Mouse (Mus musculus): ENCODE measurements around the gene Fermt3. TPM values are rescaled to one million over a fixed set of nuclear protein-coding genes. Genes with fewer than 3 reads are reported as not detected.
"Not testable (repeated sequence)": the region's sequence is repeated elsewhere in the genome, so short reads cannot be mapped to it uniquely, and the experiment has no call there.

Fermt3 gene
- polyA plus RNA-seq, 1 experiment from 2014 or later, result 8.2 TPM

GRCm38 (mm10) chr19:6995255-6995991, 23.8 kb downstream of the Fermt3 start:
- Histone ChIP-seq H3K4me3 (peak overlapping the region; percentile 64), H3K9ac (replicated peaks) (peak overlapping the region; percentile 78), H3K9me3 (no peaks in the 10 kb centered on the region), H3K4me1 (peaks cover 37% of the 10 kb centered on the region), H3K27ac (replicated peaks) (peak overlapping the region; percentile 15; the same call in 1 of the 2 replicates), H3K36me3 (peaks cover 23% of the 10 kb centered on the region), H3K27me3 (no peaks in the 10 kb centered on the region), H3K4me2 (replicated peaks) (peak overlapping the region; percentile 75)
- ATAC-seq (ENCODE audit: low FRiP score, low read depth), result no peak
- WGBS, result 47% methylated on average over 21 of the region's 21 CpGs

GRCm38 (mm10) chr19:6994489-6994888, 24.8 kb downstream of the Fermt3 start:
- WGBS, result 93% methylated on average over 8 of the region's 8 CpGs
- Histone ChIP-seq H3K4me1 (peaks cover 37% of the 10 kb centered on the region), H3K27ac (replicated peaks) (no peak overlapping the region), H3K9ac (replicated peaks) (no peak overlapping the region), H3K36me3 (peaks cover 14% of the 10 kb centered on the region), H3K4me3 (no peak overlapping the region), H3K27me3 (no peaks in the 10 kb centered on the region), H3K9me3 (no peaks in the 10 kb centered on the region), H3K4me2 (replicated peaks) (no peak overlapping the region)
- ATAC-seq (ENCODE audit: low FRiP score, low read depth), result no peak

GRCm38 (mm10) chr19:6994002-6994401, 25.3 kb downstream of the Fermt3 start:
- no peak overlapping the region for H3K27ac ChIP-seq (replicated peaks)
- H3K4me1 ChIP-seq, result peaks cover 37% of the 10 kb centered on the region
- no peak overlapping the region for H3K4me2 ChIP-seq (replicated peaks)
- no peaks in the 10 kb centered on the region for H3K9me3 ChIP-seq
- no peak for ATAC-seq (ENCODE audit: low FRiP score, low read depth)
- no peaks in the 10 kb centered on the region for H3K27me3 ChIP-seq
- no peak overlapping the region for H3K9ac ChIP-seq (replicated peaks)
- H3K36me3 ChIP-seq, result peaks cover 12% of the 10 kb centered on the region
- H3K4me3 ChIP-seq, result no peak overlapping the region
- WGBS, result 85% methylated on average over 8 of the region's 8 CpGs

GRCm38 (mm10) chr19:6993011-6993770, 26.1 kb downstream of the Fermt3 start:
- peak overlapping the region; percentile 93 for H3K4me2 ChIP-seq (replicated peaks)
- no peak for ATAC-seq (ENCODE audit: low FRiP score, low read depth)
- peak overlapping the region; percentile 58 for H3K4me3 ChIP-seq
- peaks cover 39% of the 10 kb centered on the region for H3K4me1 ChIP-seq
- peak overlapping the region; percentile 68 for H3K9ac ChIP-seq (replicated peaks)
- peak overlapping the region; percentile 54; the same call in 1 of the 2 replicates for H3K27ac ChIP-seq (replicated peaks)
- WGBS, result 59% methylated on average over 14 of the region's 14 CpGs
- no peaks in the 10 kb centered on the region for H3K9me3 ChIP-seq
- peaks cover 4% of the 10 kb centered on the region; the same call in 1 of the 2 replicates for H3K36me3 ChIP-seq
- H3K27me3 ChIP-seq, result no peaks in the 10 kb centered on the region

GRCm38 (mm10) chr19:6992011-6992858, 27.0 kb downstream of the Fermt3 start, which contains the start of gene Dnajc4:
Dnajc4 (minus strand) TSS chr19:6992572.
- Histone ChIP-seq H3K9ac (replicated peaks) (peak within 1 kb of the TSS; percentile 71), H3K4me1 (peaks cover 46% of the 10 kb centered on the region), H3K4me2 (replicated peaks) (peak within 1 kb of the TSS; percentile 93), H3K27ac (replicated peaks) (peak within 1 kb of the TSS; percentile 54; the same call in 1 of the 2 replicates), H3K4me3 (peak within 1 kb of the TSS; percentile 58), H3K27me3 (no peaks in the 10 kb centered on the region), H3K36me3 (0 out of 2 replicates have a peak, but pooled peaks cover 2% of the 10 kb centered on the region), H3K9me3 (no peaks in the 10 kb centered on the region)
- WGBS, result 1% methylated on average over 37 of the region's 37 CpGs
- ATAC-seq (ENCODE audit: low FRiP score, low read depth), result peak; percentile 94

- not testable (repeated sequence) for H3K27me3 ChIP-seq; H3K4me3 ChIP-seq; ATAC-seq (ENCODE audit: low FRiP score, low read depth); H3K27ac ChIP-seq (replicated peaks); H3K4me2 ChIP-seq (replicated peaks); H3K9ac ChIP-seq (replicated peaks); H3K9me3 ChIP-seq; H3K36me3 ChIP-seq
- WGBS, result 94% methylated on average over 6 of the region's 6 CpGs
- H3K4me1 ChIP-seq, result peaks cover 45% of the 10 kb centered on the region
Measured at GRCm38 (mm10) chr19:6991166-6991565, 28.1 kb downstream of the Fermt3 start.

GRCm38 (mm10) chr19:6990712-6991111, 28.6 kb downstream of the Fermt3 start:
- WGBS, result 90% methylated on average over 6 of the region's 6 CpGs
- peaks cover 46% of the 10 kb centered on the region for H3K4me1 ChIP-seq
- no peaks in the 10 kb centered on the region for H3K9me3 ChIP-seq
- no peak for ATAC-seq (ENCODE audit: low FRiP score, low read depth)
- no peak overlapping the region for H3K9ac ChIP-seq (replicated peaks)
- no peaks in the 10 kb centered on the region for H3K27me3 ChIP-seq
- H3K36me3 ChIP-seq, result 0 out of 2 replicates have a peak, but pooled peaks cover 2% of the 10 kb centered on the region
- H3K27ac ChIP-seq (replicated peaks), result no peak overlapping the region
- no peak overlapping the region for H3K4me2 ChIP-seq (replicated peaks)
- no peak overlapping the region for H3K4me3 ChIP-seq

- Histone ChIP-seq H3K27ac (replicated peaks) (no peak overlapping the region), H3K9me3 (no peaks in the 10 kb centered on the region), H3K36me3 (peaks cover 13% of the 10 kb centered on the region), H3K4me3 (no peak overlapping the region), H3K4me2 (replicated peaks) (no peak overlapping the region), H3K4me1 (peaks cover 36% of the 10 kb centered on the region), H3K9ac (replicated peaks) (no peak overlapping the region), H3K27me3 (no peaks in the 10 kb centered on the region)
- ATAC-seq (ENCODE audit: low FRiP score, low read depth), result no peak
- 83% methylated on average over 8 of the region's 8 CpGs for WGBS
Measured at GRCm38 (mm10) chr19:6989251-6989650, 30.0 kb downstream of the Fermt3 start.

GRCm38 (mm10) chr19:6987904-6988285, 31.4 kb downstream of the Fermt3 start:
- peak overlapping the region; percentile 89 for H3K4me3 ChIP-seq
- peaks cover 32% of the 10 kb centered on the region for H3K4me1 ChIP-seq
- H3K4me2 ChIP-seq (replicated peaks), result peak overlapping the region; percentile 98
- peak overlapping the region; percentile 77 for H3K27ac ChIP-seq (replicated peaks)
- H3K27me3 ChIP-seq, result no peaks in the 10 kb centered on the region
- H3K36me3 ChIP-seq, result peaks cover 22% of the 10 kb centered on the region
- peak overlapping the region; percentile 96 for H3K9ac ChIP-seq (replicated peaks)
- 3% methylated on average over 8 of the region's 8 CpGs for WGBS
- no peaks in the 10 kb centered on the region for H3K9me3 ChIP-seq
- ATAC-seq (ENCODE audit: low FRiP score, low read depth), result peak; percentile 5

GRCm38 (mm10) chr19:6987061-6987903, 32.0 kb downstream of the Fermt3 start, which contains the start of gene Vegfb:
Vegfb (minus strand) TSS chr19:6987651.
- ATAC-seq (ENCODE audit: low FRiP score, low read depth), result peak; percentile 63
- peaks cover 28% of the 10 kb centered on the region for H3K36me3 ChIP-seq
- peak within 1 kb of the TSS; percentile 77 for H3K27ac ChIP-seq (replicated peaks)
- under 1% methylated on average over 80 of the region's 85 CpGs for WGBS
- H3K9me3 ChIP-seq, result no peaks in the 10 kb centered on the region
- H3K4me3 ChIP-seq, result peak within 1 kb of the TSS; percentile 89
- no peaks in the 10 kb centered on the region for H3K27me3 ChIP-seq
- H3K4me1 ChIP-seq, result peaks cover 31% of the 10 kb centered on the region
- H3K9ac ChIP-seq (replicated peaks), result peak within 1 kb of the TSS; percentile 96
- H3K4me2 ChIP-seq (replicated peaks), result peak within 1 kb of the TSS; percentile 98

All from midbrain, embryonic 12.5 days (tissue).